Mouse (Mus musculus): ENCODE measurements around the gene Pcf11. TPM values are rescaled to one million over a fixed set of nuclear protein-coding genes. Genes with fewer than 3 reads are reported as not detected.

Pcf11 gene
- polyA plus RNA-seq, 1 experiment from 2014 or later, result 21.1 TPM

DNA sequence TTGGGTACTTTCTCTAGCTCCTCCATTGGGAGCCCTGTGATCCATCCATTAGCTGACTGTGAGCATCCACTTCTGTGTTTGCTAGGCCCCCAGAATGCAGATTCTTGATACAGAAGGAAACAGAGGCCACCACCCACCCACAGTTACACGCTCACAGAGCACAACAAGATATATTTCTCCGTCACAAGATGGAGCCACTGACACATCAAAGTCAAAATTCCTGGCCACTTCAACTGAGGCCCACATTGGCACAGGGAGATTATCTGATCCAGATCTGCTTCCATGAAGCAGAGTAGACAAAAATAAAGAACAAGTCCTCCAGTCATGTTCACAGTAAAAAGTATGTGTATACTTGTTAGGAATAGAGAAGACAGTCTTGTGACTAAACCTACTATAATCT is 39.6 kb downstream of the Pcf11 start:
- ATAC-seq (replicated peaks; ENCODE audit: low FRiP score, low TSS enrichment, low read depth), result no peak
- no peaks in the 10 kb centered on the region for H3K4me1 ChIP-seq (replicated peaks; ENCODE audit: control insufficient read depth, insufficient read depth, low read length)
- WGBS, result 56% methylated on average over 2 of the region's 2 CpGs
- no peak for DNase-seq (ENCODE audit: low spot score)
- no peak overlapping the region for H3K27ac ChIP-seq (ENCODE audit: low read depth)
- no peaks in the 10 kb centered on the region for H3K27me3 ChIP-seq (replicated peaks; ENCODE audit: control insufficient read depth, insufficient read depth, low read length)
- H3K4me3 ChIP-seq (ENCODE audit: low read depth, low read length), result no peak overlapping the region
- H3K9me3 ChIP-seq (ENCODE audit: control insufficient read depth, low read length), result no peaks in the 10 kb centered on the region
- H3K36me3 ChIP-seq (ENCODE audit: control insufficient read depth, insufficient read depth, low read length), result no peaks in the 10 kb centered on the region
- no peak overlapping the region for H3K4me2 ChIP-seq (ENCODE audit: low read length)
- H3K9ac ChIP-seq (ENCODE audit: low read length), result no peak overlapping the region

DNA sequence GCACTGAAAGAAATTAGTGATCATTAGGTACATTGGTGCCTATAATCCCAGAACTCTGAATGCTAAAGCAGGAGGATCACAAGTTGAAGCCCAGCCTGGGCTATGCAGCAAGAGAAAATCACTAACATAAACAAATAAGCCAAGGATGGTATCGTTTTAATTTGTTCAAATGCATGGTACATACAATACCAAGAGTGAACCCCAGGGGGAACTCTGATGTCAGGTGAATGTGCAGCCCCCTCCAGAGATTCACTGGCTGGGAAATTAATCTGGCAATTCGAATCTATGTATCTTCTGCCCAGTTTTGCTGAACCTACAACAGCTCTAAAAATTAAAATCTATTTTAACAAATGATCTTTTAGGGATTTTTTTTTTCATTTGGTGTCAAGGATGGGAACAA is 45.2 kb downstream of the Pcf11 start:
- no peaks in the 10 kb centered on the region for H3K9me3 ChIP-seq (ENCODE audit: control insufficient read depth, low read length)
- H3K4me1 ChIP-seq (replicated peaks; ENCODE audit: control insufficient read depth, insufficient read depth, low read length), result no peaks in the 10 kb centered on the region
- H3K4me3 ChIP-seq (ENCODE audit: low read depth, low read length), result no peak overlapping the region
- H3K27ac ChIP-seq (ENCODE audit: low read depth), result no peak overlapping the region
- DNase-seq (ENCODE audit: low spot score) (no peak), ATAC-seq (replicated peaks; ENCODE audit: low FRiP score, low TSS enrichment, low read depth) (no peak)
- no peak overlapping the region for H3K9ac ChIP-seq (ENCODE audit: low read length)
- H3K36me3 ChIP-seq (ENCODE audit: control insufficient read depth, insufficient read depth, low read length), result no peaks in the 10 kb centered on the region
- WGBS, result 54% methylated on average over 2 of the region's 2 CpGs
- no peaks in the 10 kb centered on the region for H3K27me3 ChIP-seq (replicated peaks; ENCODE audit: control insufficient read depth, insufficient read depth, low read length)
- no peak overlapping the region for H3K4me2 ChIP-seq (ENCODE audit: low read length)

DNA sequence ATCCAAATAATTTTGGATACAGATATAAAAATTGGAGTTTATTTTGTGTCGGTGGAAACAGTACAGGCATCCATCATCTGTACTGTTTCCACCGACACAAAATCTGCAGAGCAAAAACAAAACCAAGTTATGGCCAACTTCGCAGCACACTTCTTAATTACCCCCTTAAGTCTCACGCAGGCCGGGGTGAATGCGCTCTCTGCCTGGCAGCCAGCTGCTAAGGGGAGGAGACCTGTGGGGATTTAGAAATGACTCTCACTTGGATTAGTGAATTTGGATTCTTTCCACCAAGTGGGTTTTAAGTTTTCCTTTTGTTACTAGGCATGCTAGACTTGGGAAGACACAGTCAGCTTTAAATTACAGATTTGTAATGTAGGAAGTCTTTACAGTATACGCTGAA is 58.9 kb downstream of the Pcf11 start:
- ATAC-seq (replicated peaks; ENCODE audit: low FRiP score, low TSS enrichment, low read depth) (no peak), DNase-seq (ENCODE audit: low spot score) (no peak)
- Histone ChIP-seq H3K27me3 (replicated peaks; ENCODE audit: control insufficient read depth, insufficient read depth, low read length) (no peaks in the 10 kb centered on the region), H3K4me1 (replicated peaks; ENCODE audit: control insufficient read depth, insufficient read depth, low read length) (no peaks in the 10 kb centered on the region), H3K9ac (ENCODE audit: low read length) (no peak overlapping the region), H3K4me3 (ENCODE audit: low read depth, low read length) (no peak overlapping the region), H3K9me3 (ENCODE audit: control insufficient read depth, low read length) (no peaks in the 10 kb centered on the region), H3K36me3 (ENCODE audit: control insufficient read depth, insufficient read depth, low read length) (no peaks in the 10 kb centered on the region), H3K27ac (ENCODE audit: low read depth) (no peak overlapping the region), H3K4me2 (ENCODE audit: low read length) (no peak overlapping the region)
- WGBS, result 65% methylated on average over 7 of the region's 7 CpGs

DNA sequence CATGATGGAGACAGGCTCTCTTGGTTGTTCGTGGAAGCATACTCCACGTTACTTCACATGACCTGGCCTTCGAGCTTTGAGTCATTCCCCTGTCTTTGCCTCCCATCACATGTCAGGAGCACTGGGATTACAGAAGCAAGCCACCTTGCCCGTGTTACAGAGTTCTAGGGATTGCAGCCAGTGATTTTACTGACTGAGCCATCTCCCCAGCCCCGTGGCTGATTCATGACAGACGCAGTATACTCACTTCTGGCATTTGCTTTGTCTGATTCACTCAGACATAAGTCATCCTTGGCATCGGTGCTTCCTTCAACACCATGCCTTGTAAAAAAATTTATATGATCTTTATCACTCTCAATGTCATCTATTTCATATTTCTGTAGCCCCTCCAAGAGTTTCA is 64.8 kb downstream of the Pcf11 start:
- no peak for DNase-seq (ENCODE audit: low spot score)
- no peak for ATAC-seq (replicated peaks; ENCODE audit: low FRiP score, low TSS enrichment, low read depth)
- no peak overlapping the region for H3K4me3 ChIP-seq (ENCODE audit: low read depth, low read length)
- H3K9me3 ChIP-seq (ENCODE audit: control insufficient read depth, low read length), result no peaks in the 10 kb centered on the region
- no peaks in the 10 kb centered on the region for H3K27me3 ChIP-seq (replicated peaks; ENCODE audit: control insufficient read depth, insufficient read depth, low read length)
- no peak overlapping the region for H3K27ac ChIP-seq (ENCODE audit: low read depth)
- no peak overlapping the region for H3K9ac ChIP-seq (ENCODE audit: low read length)
- 88% methylated on average over 7 of the region's 7 CpGs for WGBS
- no peaks in the 10 kb centered on the region for H3K36me3 ChIP-seq (ENCODE audit: control insufficient read depth, insufficient read depth, low read length)
- H3K4me2 ChIP-seq (ENCODE audit: low read length), result no peak overlapping the region
- no peaks in the 10 kb centered on the region for H3K4me1 ChIP-seq (replicated peaks; ENCODE audit: control insufficient read depth, insufficient read depth, low read length)

Other genes starting within 250 kb of the Pcf11 start
- gene Ccdc90b, start 108.8 kb downstream of the Pcf11 start, polyA plus RNA-seq (2014; fragmentation: Nextera tagmentation; extraction: Ambion mirVana), result 45.0 and 45.5 TPM in 2 replicates
- gene Ankrd42, start 32.8 kb downstream of the Pcf11 start, polyA plus RNA-seq (2014; fragmentation: Nextera tagmentation; extraction: Ambion mirVana), result 4.0 and 5.1 TPM in 2 replicates
- 19.1 and 23.4 TPM in 2 replicates for gene Rab30, start 71.7 kb upstream of the Pcf11 start, polyA plus RNA-seq (2014; fragmentation: Nextera tagmentation; extraction: Ambion mirVana)
- 12.7 and 14.5 TPM in 2 replicates for gene Ddias, start 204.3 kb upstream of the Pcf11 start, polyA plus RNA-seq (2014; fragmentation: Nextera tagmentation; extraction: Ambion mirVana)
- 20.5 and 23.6 TPM in 2 replicates for gene Prcp, start 204.5 kb upstream of the Pcf11 start, polyA plus RNA-seq (2014; fragmentation: Nextera tagmentation; extraction: Ambion mirVana)

Data from intestine, embryonic 14.5 days (tissue).